Mouse (Mus musculus) kidney, postnatal 14 days (tissue): ENCODE measurements at regions not wholly inside any gene's neighbourhood (a gene's known extent, or its start where the extent isn't known, plus 50 kb on each side); places are given as distances from the start of the nearest gene placed in this dataset.

Source experiments
- DNase-seq: peaks from one replicate; pipeline ENCODE4 v3.0.0; 2022; ENCODE audit warnings: mixed read lengths

DNA sequence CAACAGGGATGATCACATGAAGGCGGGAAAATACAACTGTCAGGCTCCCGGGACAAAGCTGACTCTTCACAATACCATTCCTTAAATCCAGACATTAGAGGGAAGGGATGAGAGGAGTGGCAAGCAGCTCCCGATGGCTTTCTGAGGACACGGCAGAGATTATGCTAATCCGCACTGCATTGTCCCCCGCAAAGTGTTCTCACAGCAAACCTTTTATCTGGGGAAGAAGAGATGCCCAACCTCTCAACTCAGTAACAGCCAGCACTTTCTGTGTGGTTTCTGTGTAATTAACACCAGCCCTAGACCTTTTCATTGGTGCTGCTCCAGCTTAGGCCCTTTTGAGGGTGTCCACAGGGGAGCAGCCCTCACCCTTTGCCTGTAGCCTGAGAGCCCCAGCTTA lies 137.9 kb downstream of the Barhl2 start:
- no peak for DNase-seq

DNA sequence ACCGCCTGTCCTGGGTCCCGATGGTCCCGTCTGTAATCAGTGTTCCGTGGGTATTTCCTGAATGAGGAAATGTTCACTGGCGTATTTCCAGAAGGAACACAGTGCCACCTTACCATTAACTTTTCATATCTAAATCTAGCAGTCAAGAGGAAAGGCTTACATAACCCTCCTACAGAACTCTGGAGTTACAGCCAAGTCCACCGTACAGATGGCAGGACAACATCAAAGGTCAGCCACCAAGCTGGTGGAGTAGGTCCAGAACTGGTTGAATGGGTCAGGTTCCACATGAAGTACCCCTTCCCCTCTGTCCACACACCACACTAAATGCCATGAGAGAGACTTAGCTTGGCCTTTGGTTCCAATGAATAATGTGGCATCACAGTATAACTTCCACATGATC lies 139.7 kb downstream of the Barhl2 start:
- no peak for DNase-seq

DNA sequence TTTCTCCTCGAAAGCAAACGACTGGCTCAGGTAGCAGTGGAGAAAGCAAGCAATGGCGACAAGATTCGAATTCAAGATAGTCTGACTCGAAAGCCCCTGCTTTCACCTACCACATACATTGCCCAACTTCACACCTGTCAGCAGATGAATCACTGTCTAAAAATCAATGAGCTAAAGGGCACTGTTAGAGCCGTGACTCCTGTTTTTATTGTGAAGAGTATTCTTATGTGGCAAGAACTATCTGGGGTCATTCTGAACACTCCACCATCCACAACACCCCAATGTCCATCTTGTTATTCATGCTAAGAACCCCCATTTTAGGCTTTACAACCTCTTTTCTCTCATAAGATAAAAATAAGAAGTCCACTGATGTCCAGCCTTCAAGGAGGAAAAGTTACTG lies 144.1 kb downstream of the Barhl2 start:
- DNase-seq = no peak

DNA sequence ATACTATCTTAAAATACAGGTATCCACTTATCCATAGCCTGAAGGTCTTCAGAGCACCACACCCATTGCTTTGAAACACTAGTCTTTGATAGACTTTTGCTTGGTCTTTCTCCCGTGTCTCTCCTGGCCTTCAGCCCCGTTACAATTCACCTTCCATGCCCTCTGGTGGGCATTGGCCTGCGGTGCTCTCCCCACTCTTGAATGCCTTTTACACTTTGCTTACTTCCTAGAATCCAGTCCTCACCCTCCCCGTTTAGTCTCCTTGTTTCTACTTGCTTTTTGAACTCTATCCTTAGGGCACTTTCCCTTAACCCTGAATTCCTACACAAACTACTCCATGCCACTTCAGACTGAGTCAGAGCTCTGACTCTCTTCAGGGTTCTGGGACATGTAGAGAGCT lies 156.6 kb downstream of the Barhl2 start:
- no peak for DNase-seq

DNA sequence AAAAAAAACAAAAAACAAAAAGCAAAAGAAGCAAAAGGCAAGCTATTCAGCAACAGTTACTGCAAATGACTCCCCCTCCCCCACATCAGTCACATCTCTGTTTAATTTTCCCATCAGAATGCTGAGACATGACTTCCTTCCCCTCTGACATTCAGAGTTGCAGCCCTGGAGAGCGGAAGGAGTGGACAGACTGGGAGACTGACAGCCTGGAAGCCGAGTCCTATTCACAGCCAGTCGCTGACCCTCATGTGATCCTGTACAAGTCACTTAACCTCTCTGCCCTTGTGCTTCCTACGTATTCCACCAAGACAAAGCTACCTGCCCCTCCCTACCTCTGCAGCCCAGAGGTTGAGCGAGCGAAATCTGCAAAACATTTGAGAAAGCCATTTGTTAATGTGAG lies 161.2 kb downstream of the Barhl2 start:
- DNase-seq = peak; percentile 30

DNA sequence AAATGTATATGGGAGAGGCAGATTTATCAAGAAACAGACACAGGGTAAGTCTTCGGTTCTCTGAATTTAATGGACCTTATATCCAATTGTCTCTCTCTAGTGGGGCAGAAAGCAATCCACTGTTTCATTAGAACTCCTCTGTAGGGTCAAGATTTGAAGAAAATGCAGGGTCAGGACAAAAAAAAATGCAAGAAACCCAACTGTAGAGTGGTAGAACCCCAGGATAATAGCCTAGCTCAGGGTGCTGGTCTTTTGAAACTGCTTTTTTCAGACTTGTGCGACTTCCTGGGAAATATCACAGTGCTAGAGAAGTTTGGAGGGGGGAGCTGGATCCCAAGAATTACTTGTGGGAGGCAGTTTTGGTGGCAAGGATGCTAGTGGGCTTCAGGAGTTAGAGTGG lies 162.0 kb downstream of the Barhl2 start:
- DNase-seq = no peak

DNA sequence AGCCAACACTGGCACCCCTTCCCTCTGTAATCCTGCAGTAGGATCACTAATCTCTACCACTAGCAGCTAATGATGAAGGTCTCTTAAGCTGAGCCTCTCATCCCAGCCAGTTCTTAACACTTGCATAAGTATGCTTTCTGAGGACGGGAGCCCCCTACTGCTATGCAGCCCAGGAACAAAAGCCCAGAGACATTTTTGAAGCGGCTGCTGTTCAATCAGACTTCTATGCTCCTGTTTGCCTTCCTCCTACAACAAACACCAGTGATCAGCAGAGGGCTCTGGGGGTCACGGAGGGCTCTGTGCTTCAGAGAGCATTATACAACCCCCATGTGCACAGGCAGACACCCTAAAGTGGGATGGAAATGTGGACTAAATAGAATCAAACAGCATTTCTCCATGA lies 162.4 kb downstream of the Barhl2 start:
- DNase-seq = no peak

DNA sequence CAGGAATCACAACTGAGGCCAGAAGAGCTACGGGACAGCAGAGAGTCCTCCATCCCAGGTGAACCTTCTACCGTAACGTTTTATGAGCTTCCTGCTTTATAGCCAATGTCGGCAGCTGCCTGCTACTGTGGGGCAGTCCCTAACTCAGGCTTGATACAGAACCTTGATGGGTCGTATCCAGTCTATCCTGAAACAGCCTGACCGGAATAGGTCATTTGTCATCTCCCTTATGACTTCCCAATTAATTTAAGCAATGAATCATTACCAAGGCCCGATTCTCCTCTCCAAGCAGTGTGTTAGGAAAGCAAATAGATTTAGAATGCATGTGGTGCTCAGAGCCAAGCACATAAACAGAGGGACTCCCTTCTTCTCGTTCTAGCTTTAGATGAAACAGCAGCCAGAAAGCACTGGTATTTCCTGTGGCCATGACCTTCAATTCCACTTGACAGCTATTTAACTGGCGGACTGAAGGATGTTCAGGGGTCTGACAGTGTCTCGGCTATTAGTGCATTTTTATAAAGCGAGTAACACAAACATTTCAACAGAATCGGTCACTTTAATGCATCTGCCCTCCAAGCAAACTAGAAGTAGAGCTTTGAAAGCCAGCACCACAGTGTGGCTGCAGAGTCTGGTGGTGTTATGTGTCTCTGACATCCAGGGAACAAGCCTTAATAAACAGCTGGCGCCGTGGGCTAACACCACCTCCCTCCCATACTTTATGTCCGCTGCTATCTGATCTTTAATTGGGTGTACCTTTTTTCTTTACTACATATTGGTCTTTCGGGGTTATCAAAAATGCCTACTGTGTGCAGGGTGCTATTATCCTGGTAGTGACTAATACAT lies 165.4 kb downstream of the Barhl2 start:
- DNase-seq = peak; percentile 44

DNA sequence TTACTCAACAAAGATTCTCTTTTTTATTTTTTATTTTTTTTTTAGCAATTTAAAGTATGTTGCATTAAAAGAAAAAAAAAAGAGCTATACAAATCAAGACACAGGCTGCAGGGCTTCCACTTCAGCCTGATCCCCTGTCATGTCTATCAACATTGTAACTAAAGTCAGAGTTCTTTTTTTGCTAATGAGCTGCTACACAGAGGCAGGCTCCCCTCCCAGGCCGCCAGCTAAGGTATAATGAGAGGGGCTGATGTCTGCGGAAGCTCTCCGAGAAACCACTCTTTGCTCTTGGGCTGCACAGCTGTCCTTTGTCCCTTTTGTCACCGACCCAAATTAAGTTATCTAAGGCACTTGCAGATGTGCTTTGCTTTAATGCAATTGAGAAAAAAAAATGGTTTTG lies 172.8 kb downstream of the Barhl2 start:
- DNase-seq = no peak

DNA sequence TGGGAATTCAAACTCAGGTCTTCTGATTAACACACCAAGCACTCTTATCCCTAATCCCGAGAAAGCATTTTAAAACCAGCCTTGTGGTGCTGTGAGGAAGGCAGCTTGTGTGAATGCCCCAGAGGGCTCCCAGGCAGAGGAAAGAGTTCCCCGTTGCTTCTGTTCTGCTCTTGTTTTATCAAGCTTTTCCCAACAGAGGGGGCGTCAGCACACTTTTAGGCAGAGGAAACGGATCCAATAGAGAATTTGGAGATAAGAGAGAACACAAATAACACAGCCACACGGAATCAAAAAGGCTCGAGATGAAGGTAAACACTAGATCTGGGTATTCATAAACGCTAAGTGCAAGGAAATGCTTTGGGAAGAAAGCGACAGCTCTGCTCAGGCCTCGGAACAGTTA lies 173.2 kb downstream of the Barhl2 start:
- no peak for DNase-seq

DNA sequence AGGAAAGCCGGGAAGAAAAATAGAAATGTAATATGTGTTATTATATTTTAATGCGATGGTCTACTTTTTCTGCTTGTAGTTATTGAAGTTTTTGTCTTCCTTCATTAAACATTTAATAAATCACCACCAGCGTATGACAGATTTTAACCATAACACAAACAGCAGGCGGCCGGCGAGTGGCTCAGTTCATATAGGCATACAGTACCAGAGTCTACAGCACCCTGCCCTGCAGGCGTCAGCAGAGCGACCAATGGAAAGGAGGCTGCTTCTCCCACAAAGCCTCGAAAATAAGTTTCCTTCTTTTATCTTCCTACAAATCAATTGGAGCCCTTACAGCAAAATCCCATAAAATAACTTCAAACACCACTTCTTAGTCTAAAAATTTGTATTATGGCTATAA lies 175.3 kb downstream of the Barhl2 start:
- no peak for DNase-seq

DNA sequence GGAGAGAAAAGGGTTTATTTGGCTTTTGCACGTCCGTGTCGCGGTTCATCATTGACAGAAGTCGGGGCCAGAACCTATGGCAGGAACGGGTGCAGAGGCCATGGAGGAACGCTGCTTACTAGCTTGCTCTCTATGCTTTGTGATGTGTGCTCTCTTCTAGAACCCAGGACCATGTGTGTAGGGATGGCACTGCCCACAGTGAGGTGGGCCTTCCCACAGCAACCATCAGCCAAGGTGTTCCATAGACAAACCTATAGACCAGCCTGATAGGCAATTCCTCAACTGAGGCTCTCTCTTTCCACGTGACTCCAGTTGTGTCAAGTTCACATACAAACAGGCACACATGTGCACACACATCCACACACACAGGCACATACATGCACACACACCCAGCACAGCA lies 180.2 kb downstream of the Barhl2 start:
- DNase-seq = no peak

DNA sequence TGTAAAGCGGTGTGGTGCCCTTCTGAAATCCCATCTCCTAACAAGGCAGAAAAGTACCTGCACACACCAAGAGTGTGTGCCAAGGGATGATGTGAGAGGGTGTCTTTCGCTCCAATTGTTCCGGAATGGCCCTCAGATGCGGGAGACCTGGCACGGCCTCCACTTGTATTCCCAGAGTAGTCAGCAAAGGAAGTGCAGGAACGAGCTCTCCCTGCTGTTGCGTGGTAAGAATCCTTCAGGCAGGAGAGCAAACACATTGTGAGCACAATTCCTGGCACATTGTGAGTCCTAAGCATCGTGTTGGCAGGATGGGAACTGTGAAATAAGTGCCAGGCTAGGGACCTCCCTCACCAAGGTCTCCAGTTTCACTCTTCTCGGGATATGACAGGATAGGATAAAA lies 180.7 kb downstream of the Barhl2 start:
- DNase-seq = no peak

DNA sequence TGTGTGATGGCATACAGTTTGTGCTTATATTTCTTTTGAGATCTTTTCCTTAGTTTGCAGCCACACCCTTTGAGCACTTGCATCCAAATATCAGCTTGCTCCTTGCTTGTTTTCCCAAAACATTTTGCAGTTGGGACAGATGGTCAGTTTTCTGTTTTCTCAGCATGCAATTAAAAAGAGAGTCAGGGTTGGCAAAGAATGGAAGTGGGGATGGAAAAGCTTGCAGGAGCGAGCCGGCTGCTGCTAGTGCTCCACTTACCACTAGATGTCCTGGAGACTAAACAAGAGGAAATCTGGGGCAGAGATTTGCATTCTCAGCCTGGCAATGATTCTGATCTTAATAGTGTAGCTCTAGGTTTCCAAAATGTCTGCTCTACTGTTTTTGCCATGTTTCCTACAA lies 181.8 kb downstream of the Barhl2 start:
- DNase-seq = peak; percentile 7

DNA sequence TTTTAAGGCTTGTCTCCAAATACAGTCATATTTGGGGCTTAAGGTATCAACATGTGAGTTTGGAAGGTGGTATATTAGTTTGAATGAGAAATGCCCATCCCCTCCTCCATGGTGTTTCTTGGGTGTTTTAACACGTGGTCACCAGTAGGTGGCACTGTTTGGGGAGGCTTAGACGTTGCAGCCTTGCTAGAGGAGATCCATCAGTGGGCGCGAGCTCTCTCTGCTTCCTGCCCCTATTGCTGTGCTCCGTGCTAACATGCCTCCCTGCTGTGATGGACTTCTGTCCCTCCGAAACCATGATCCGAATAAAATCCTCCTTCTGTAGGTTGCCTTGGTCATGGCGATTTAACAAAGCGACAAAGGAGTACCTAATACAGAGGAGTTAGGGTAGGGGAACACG lies 183.3 kb downstream of the Barhl2 start:
- no peak for DNase-seq

DNA sequence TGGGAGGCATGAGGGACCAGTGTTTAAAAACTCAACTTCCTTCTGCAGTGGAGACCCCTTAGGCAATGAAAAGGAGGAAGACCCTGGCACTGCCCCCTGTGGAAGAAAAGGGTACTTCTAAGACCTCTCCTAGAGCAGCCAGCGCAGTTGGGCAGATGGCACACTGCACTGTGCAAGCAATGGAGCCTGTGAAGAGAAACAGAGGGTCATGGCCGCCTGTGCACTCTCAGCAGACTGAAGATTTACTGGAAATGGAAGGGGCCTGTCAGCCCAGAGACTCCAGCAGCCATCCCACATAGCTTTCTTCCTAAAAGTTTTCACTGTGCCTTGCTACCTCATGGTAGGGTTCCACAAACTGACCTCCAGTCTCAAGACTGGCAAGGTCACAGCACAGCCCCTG lies 193.4 kb downstream of the Barhl2 start:
- DNase-seq = no peak

DNA sequence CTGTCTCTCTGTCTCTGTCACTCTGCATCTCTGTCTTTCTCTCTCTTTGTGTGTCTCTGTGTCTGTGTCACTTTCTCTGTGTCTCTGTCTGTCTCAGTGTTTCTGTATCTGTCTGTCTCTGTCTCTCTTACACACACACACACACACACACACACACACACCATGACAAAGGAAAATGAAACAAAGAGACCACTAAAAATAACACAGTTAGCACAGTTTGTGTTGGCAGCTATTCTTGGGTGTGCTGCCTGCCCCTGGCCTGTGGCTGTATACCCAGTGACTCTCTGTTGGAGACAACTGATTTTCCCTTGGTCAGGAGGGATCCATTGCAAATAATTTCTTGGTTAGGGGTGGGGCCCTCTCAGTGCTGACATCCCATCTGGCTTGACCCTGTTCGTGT lies 200.8 kb downstream of the Barhl2 start:
- DNase-seq = no peak

DNA sequence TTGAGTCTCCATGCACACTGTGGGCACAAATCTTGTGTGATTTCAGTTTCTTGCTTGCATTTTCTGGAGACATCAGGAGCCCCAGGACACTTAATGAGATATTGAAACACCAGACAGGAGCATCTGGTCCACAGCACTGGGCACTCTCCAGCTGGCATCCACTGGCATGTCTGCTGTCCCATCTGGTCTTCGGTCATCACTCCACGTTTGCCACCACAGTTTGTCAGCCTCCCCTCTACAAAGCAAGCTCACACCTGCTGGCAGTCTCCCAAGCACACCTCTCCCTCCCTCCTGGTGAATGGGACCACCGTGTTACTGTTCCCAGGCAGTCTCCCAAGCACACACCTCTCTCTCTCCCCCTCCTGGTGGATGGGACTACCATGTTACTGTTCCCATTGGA lies 228.8 kb downstream of the Barhl2 start:
- no peak for DNase-seq

DNA sequence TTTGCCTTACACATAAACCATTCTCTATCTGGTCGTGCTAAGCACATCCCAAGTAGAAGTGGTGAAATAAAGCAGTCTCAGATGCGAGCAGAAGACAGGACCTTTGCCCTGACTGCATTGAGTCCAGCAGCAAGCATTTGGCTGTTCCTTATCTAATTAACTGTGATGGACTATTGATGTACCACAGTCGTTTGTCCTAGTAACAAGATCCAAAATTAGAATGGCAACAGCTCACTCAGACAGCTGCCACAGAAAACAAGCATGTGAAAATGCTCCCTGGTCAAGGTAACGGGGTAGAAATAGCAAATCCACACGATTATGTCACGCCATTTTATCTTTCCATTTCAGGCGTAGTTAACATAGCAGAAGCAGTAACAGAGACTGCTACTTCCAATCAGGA lies 233.8 kb downstream of the Barhl2 start:
- DNase-seq = no peak

DNA sequence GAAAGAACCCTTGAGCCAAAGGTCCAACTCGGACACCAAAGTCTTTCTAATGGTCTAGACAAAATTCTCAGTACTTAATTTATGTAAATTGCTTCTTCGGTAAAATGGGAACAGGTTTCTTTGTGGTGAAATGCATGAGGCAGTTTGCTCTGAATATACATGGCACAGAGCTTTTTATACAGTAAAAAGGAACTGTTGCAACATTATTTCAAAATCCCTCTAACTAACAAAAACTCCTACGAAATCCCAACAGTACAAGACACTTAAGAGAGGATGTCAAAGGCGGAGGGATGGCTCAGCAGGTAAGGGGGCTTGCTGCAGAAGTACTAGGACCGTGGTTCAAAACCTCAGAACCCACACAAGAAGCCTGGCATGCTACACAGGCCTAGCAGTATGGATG lies 248.4 kb downstream of the Barhl2 start:
- no peak for DNase-seq

DNA sequence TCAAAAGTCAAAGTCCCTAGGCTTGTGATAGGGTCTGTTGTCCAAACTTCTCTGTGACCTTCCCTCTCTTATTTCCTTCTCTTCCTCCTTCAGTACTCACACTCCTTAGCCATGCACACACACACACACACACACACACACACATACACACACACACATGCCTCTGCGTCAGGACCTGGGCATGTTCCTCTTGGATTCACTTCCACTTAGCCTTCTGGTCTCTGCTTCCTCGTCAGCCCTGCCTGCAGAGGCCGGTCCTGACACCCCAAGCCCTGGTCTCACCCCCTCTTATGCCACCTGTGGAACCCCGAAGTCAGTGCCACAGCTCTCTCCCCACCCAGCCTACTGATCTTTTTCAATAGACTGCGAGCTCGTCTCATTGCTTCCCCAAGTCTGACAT lies 250.3 kb downstream of the Barhl2 start:
- no peak for DNase-seq

DNA sequence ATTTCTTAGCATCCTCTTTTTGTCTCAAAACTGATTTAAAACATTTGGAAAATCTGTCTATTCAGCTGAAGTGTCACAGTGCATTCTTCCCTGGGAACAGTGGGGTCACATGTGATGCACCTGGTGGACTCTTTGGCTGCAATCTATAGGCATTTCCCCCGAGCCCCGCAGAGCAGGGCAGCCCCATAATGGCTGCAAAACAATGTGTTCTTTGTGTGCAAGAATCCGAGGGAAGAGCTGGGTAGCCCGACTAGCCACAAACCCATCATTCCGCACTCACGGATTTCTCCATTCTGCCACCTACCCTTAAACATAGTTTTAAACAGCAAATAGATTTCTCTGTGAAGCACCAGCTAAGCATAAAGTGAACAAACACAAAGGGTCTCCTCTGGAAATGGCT lies 252.2 kb downstream of the Barhl2 start:
- no peak for DNase-seq

DNA sequence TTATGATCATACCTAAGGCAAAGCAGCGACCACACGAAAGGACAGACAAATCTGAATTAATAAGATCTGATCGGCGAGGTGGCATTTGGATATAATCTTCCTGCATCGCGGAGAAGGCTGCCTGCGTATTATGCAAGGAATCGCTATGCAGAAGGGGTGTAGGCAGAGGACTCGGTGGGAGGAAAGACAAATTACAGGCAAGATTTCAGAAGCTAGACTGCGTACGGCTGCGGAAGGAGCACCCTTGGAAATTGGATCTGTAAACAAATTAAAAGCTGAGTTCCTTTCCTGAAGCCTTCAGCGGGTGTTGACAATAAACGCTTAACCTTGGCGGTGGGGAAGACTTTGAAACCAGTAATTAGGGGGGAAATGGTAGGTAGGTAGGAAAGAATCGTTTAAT lies 257.3 kb downstream of the Barhl2 start:
- DNase-seq = no peak

DNA sequence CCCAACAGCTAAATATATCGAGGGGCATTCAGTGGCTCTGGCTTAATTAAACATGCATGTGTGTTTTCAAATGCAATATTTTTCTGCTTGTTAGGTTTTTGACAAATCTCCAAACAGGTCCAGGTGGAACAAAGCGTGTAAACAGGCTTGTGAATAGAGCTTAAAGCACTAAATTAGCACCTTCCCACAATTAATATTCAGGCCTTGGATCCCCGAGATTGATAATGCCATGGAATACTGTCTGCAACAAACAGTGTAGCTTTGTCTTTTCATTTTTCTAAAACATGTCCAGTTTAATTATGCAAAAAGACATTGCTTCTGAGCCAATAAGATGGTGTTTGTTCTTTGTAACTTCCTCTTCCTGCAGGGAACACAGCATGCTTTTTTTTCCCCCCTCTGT lies 258.9 kb downstream of the Barhl2 start:
- DNase-seq = no peak

DNA sequence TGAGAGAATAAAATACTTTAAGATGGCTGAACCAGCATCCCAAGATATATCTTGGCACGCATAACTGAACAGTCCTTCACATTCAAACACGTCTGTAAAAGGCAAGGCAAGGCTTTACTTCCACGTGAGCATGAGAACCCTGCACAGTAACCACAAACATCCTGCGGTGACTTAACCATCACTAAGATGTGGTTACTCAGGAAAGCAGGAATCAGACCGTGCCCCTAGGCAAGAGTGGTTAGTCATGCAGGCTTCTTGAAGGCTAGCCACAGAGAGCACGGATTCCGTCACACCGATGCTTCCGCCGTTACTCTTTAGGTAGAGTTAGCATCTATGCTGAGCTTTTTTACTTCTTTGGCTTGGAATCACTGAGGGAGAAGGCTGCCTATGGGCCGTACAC lies 266.8 kb downstream of the Barhl2 start:
- DNase-seq = no peak
